Mouse (Mus musculus): ENCODE data around the gene Ufc1.
A peak's percentile ranks its signal among the peaks of the same experiment; 100 is the strongest.
"Not testable (repeated sequence)": the region's sequence is repeated elsewhere in the genome, so short reads cannot be mapped to it uniquely, and the experiment has no call there.

Gene Ufc1

GRCm38 (mm10) chr1:171248386-171249226, 46.2 kb downstream of the Ufc1 start:
- DNase-seq (ENCODE audit: low read depth, low spot score): no peak

- no peak for DNase-seq (ENCODE audit: low read depth, low spot score)
These were observed 46.9 kb downstream of the Ufc1 start for GRCm38 (mm10) chr1:171247916-171248315.

- no peak for DNase-seq (ENCODE audit: low read depth, low spot score)
These were observed 47.4 kb downstream of the Ufc1 start for GRCm38 (mm10) chr1:171247453-171247841.

GRCm38 (mm10) chr1:171246709-171247452, 47.9 kb downstream of the Ufc1 start:
- DNase-seq (ENCODE audit: low read depth, low spot score): peak; percentile 98

- DNase-seq (ENCODE audit: low read depth, low spot score): no peak
These were observed 49.5 kb downstream of the Ufc1 start for GRCm38 (mm10) chr1:171245353-171245752.

GRCm38 (mm10) chr1:171241952-171242351, 52.9 kb downstream of the Ufc1 start:
- not testable (repeated sequence) for DNase-seq (ENCODE audit: low read depth, low spot score)

- no peak for DNase-seq (ENCODE audit: low read depth, low spot score)
These were observed 53.9 kb downstream of the Ufc1 start for GRCm38 (mm10) chr1:171240911-171241310.

- DNase-seq (ENCODE audit: low read depth, low spot score): no peak
These were observed 54.7 kb downstream of the Ufc1 start for GRCm38 (mm10) chr1:171239992-171240744.
